Mouse (Mus musculus) kidney, adult 2 months (tissue): ENCODE results near the gene Tcte1. TPM values are rescaled to one million over a fixed set of nuclear protein-coding genes. Genes with fewer than 3 reads are reported as not detected.

Experiments
- DNase-seq: peaks from one replicate; pipeline ENCODE4 v3.0.0; 2021
- H3K27ac ChIP-seq: fragments of 200-500 bp; 2 replicates; pipeline ENCODE4 v1.5.1; 2012; ENCODE audit warnings: low read depth, low read length, control low read depth, inconsistent platforms; ENCODE audit not compliant: insufficient read depth
- H3K27me3 ChIP-seq: fragments of 200-500 bp; replicated peaks from 2 replicates; pipeline ENCODE4 v1.6.1; 2012; ENCODE audit warnings: mild to moderate bottlenecking, moderate library complexity, low read length, inconsistent platforms; ENCODE audit not compliant: control insufficient read depth, insufficient read depth
- H3K36me3 ChIP-seq: fragments of 200-500 bp; 2 replicates; pipeline ENCODE4 v1.6.1; 2012; ENCODE audit warnings: mild to moderate bottlenecking, moderate library complexity, low read length, inconsistent platforms; ENCODE audit not compliant: control insufficient read depth, insufficient read depth
- H3K4me1 ChIP-seq: fragments of 200-500 bp; 2 replicates; pipeline ENCODE4 v1.6.1; 2011; ENCODE audit warnings: low read length; ENCODE audit not compliant: control insufficient read depth, insufficient read depth
- H3K4me3 ChIP-seq: fragments of 200-500 bp; 2 replicates; pipeline ENCODE4 v1.5.1; 2011; ENCODE audit warnings: mild to moderate bottlenecking, low read depth, low read length, control low read depth; ENCODE audit not compliant: insufficient read depth
- CTCF ChIP-seq: fragments of 200-500 bp; conservative IDR thresholded peaks from 2 replicates; pipeline ENCODE4 v1.5.1; 2011; ENCODE audit warnings: low read depth, mild to moderate bottlenecking, control low read depth, low read length, moderate library complexity, mixed read lengths; ENCODE audit not compliant: insufficient read depth, insufficient read length
- POLR2A ChIP-seq: fragments of 200-500 bp; IDR thresholded peaks from one replicate; pipeline ENCODE4 v1.6.1; 2011; ENCODE audit warnings: low read depth, low read length, control low read depth
- WGBS: fragments of 180-500 bp; shearing (Covaris S2); methylation state at CpG from one replicate; pipeline ENCODE4 v1.1.7; 2018; 5-methylcytosine and 5-hydroxymethylcytosine counted together
- polyA plus RNA-seq: library from polyadenylated mRNA; depleted of rRNA; stranded (reverse); fragments of >200 nt; gene quantifications from 2 replicates; pipeline ENCODE4 v1.2.3, GENCODE M21; 2012

The Tcte1 gene
- polyA plus RNA-seq, 1 experiment = 0.09 TPM

DNA sequence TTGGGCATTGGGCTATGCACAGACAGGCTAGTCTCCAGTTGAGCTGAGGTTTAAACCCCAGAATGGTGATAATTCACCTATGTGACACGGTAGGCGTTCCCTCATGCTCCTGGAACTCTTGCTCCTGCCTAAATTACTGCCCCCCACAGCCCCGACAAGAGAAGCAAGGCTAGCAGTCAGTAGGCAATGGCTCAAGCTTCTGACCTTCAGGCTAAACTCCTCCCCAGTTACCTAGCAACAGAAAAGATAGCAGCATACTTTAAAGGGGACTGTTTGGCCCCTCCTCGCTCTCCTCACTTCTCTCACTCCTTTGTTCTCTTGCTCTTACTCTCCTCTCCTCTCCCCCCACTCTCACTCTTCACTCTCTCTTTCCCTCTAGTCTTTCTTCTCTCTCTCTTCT is 22.3 kb upstream of the Tcte1 start:
- WGBS = 53% methylated on average over 4 of the region's 4 CpGs
- H3K4me3 ChIP-seq = no peak overlapping the region
- DNase-seq = no peak
- H3K36me3 ChIP-seq = no peaks in the 10 kb centered on the region
- TF ChIP-seq CTCF (no peak), POLR2A (no peak)
- no peaks in the 10 kb centered on the region for H3K27me3 ChIP-seq
- H3K27ac ChIP-seq = no peak overlapping the region
- no peaks in the 10 kb centered on the region for H3K4me1 ChIP-seq

DNA sequence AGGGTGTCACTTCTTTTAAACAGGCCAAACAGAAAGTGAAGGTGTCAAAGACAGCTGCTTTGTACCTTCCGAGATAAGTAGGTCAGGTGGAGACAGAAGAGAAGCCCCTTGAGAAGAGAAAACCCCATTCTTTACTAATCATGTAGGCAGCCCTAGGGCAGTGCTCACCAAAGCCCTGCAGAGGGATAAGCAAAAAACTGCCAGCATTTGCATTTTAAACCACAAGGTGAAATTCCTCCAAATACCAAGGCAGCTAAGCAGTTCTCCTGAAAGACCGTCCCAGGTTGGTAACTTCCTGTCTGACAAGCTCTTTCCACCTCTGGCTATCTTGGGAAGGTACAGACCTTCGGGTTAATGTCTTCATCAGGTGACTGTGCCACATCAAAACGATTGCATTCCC is 20.9 kb upstream of the Tcte1 start:
- no peak for TF ChIP-seq POLR2A
- TF ChIP-seq CTCF = no peak
- Histone ChIP-seq H3K36me3 (no peaks in the 10 kb centered on the region), H3K27ac (no peak overlapping the region), H3K4me1 (peaks cover under 1% of the 10 kb centered on the region; the same call in 1 of the 2 replicates), H3K4me3 (no peak overlapping the region), H3K27me3 (no peaks in the 10 kb centered on the region)
- no peak for DNase-seq
- WGBS = 42% methylated on average over 4 of the region's 4 CpGs

DNA sequence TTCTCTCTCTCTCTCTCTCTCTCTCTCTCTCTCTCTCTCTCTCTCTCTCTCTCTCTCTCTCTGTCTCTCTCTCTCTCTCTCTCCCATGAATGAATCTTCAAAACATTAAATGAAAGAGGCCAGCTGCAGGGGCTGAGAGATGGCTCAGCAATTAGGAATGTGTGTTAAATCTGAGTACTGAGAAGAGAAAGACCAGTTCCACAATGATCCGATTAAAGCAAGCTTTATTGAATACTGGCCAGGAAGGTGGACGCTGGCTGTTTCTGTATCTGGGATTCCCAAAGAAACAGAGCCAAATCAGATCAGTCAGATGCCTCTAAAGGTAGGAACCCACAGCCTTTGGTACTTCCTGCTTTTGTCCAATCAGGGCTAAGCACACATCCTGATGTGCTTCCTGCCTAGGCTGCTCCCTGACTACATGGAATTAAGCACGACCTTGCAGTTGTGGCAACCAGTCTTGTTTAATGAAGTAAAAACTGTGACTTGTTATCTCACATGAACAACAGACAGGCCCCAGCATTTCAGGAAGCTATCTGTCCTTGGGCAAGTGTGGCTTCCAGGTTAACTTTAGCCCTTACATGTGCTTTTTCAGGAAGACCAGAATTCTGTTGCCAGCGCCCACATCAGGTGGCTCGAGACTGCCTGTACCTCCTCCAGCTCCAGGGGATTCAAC is 19.8 kb upstream of the Tcte1 start:
- peaks cover 3% of the 10 kb centered on the region; the same call in 1 of the 2 replicates for H3K4me1 ChIP-seq
- no peaks in the 10 kb centered on the region for H3K27me3 ChIP-seq
- no peak overlapping the region for H3K4me3 ChIP-seq
- no peaks in the 10 kb centered on the region for H3K36me3 ChIP-seq
- 47% methylated on average over 5 of the region's 5 CpGs for WGBS
- TF ChIP-seq POLR2A (no peak), CTCF (no peak)
- no peak overlapping the region for H3K27ac ChIP-seq
- DNase-seq = no peak

DNA sequence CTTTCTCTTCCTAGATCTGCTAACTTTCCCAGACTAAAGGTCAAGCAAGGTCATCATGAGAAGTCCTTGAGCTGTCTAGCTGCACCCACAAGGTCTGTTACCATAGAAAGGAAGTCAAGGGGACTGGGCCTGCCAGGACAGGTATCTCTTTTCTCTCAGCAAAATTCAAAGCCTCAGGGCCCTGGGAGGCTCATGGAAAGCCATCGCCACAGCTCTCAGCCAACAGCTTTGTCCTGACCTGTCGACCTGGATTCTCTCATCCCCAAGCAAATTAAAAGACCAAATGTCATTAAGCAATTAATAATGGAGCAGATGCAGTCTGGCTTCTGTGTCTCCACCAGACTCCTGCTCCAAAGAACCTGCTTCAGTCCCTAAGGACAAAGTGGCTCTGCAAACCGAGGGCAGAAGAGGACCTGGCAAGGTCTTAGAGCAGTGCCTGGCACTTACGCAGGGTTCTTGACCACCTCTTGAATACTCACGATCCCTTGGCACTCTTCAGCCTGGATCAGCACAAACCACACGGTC is 17.2 kb upstream of the Tcte1 start:
- Histone ChIP-seq H3K4me1 (peaks cover 3% of the 10 kb centered on the region; the same call in 1 of the 2 replicates), H3K27ac (no peak overlapping the region)
- DNase-seq = no peak

DNA sequence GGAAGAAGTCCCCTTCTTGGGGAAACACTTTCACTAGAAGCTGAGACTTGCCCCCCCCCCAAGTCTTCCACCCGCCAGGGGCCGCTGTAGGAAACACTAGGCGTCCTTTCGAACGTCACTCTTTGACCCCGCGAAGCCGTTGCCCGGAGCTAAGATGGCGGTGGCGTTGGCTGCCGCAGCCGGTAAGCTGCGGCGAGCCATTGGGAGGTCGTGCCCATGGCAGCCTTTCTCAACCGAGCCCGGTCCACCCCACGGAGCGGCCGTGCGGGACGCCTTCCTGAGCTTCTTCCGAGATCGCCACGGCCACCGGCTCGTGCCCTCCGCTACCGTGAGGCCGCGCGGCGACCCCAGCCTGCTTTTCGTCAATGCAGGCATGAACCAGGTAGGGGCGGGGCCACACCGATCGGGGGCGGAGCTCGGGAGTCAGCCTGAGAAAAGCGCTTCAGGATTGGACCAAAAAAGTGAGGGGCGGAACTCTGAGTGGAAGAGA is 16.5 kb upstream of the Tcte1 start, which contains the start of gene Aars2:
Aars2 (plus strand) TSS at position 142 of the 490 bp plus-strand sequence.
- peak within 1 kb of the TSS; percentile 88 for H3K27ac ChIP-seq
- H3K36me3 ChIP-seq = no peaks in the 10 kb centered on the region
- TF ChIP-seq CTCF = peak; percentile 67
- no peak for TF ChIP-seq POLR2A
- peak within 1 kb of the TSS; percentile 85 for H3K4me3 ChIP-seq
- peak; percentile 97 for DNase-seq
- WGBS = under 1% methylated on average over 42 of the region's 42 CpGs
- no peaks in the 10 kb centered on the region for H3K27me3 ChIP-seq
- H3K4me1 ChIP-seq = peaks cover 3% of the 10 kb centered on the region; the same call in 1 of the 2 replicates

More for the DNA sequence above, 17.2 kb upstream of the Tcte1 start:
- no peaks in the 10 kb centered on the region for H3K36me3 ChIP-seq
- TF ChIP-seq POLR2A (no peak), CTCF (no peak)
- 69% methylated on average over 6 of the region's 6 CpGs for WGBS
- no peaks in the 10 kb centered on the region for H3K27me3 ChIP-seq
- no peak overlapping the region for H3K4me3 ChIP-seq

DNA sequence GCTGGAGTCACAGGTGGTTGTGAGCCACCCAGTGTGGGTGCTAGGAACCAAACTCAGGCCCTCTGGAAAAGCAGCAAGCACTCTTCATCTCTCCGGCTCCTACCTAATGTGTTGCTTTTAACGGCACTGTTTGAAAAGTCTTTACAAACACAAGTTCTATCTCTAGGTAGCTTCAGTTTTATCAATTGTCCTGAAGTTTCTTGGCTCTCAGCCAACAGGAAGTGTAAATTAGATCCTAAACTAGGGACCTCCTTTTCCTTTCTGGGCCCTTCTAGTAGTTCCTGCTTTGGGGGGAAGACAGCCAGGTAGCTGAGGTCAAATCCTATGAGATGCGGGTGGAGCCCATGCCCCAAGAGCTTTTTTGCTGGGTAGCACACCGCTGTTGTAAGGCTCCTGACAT is 12.4 kb upstream of the Tcte1 start:
- no peak for DNase-seq
- Histone ChIP-seq H3K4me1 (peaks cover 3% of the 10 kb centered on the region; the same call in 1 of the 2 replicates), H3K36me3 (no peaks in the 10 kb centered on the region), H3K4me3 (no peak overlapping the region), H3K27ac (no peak overlapping the region), H3K27me3 (no peaks in the 10 kb centered on the region)
- TF ChIP-seq POLR2A = no peak
- no peak for TF ChIP-seq CTCF
- 94% methylated on average over 4 of the region's 4 CpGs for WGBS

DNA sequence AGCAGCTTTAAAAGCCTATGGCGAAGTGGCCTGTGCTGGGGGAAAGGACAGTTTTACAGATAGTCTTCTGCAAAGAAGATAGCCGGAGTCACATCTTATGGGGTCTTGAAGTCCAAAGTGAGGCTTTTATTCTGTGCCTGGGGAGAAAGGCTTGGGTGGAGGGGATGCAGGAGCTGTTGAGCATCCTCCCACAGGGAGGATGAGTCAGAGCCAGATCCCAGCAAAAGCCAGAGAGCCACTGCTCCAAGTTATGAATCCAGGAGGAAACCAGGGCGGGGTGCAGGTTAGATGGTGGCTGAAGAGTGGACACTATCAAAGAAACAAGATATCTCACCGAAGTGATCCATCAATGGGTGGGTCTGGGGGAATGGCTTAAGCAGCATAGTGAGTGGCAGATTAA is 11.5 kb upstream of the Tcte1 start:
- WGBS = 90% methylated on average over 4 of the region's 4 CpGs
- TF ChIP-seq CTCF (no peak), POLR2A (no peak)
- no peak for DNase-seq
- H3K36me3 ChIP-seq = no peaks in the 10 kb centered on the region
- H3K27ac ChIP-seq = no peak overlapping the region
- H3K4me3 ChIP-seq = no peak overlapping the region
- H3K27me3 ChIP-seq = no peaks in the 10 kb centered on the region
- H3K4me1 ChIP-seq = peaks cover 3% of the 10 kb centered on the region; the same call in 1 of the 2 replicates
